Mouse (Mus musculus): ENCODE data around the gene Olfr90.
"Not testable (repeated sequence)": the region's sequence is repeated elsewhere in the genome, so short reads cannot be mapped to it uniquely, and the experiment has no call there.

The Olfr90 gene

DNA sequence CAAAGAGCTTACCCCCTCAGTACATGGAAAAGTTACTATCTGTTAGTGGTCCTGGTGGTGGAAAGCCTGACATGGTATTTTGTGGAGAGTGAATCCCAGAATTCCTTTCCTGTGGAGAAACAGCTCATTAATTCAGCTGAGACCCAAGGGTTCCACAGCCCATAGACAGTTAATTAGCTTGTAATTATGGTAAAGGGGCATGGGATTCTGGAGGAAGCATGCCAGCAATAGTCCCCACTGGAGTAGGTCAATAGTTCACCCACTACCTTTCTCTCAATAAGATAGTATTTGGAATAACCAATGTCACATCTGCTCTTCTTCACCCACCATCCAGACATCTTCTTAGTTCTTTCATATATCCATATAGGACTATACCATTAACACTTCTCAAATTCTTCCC lies at the start of gene Olfr90:
TSS of gene Olfr90 (minus strand) at position 101 of the 400 bp plus-strand sequence.
- DNase-seq (ENCODE audit: extremely low read depth, insufficient read length, low spot score), result no peak

DNA sequence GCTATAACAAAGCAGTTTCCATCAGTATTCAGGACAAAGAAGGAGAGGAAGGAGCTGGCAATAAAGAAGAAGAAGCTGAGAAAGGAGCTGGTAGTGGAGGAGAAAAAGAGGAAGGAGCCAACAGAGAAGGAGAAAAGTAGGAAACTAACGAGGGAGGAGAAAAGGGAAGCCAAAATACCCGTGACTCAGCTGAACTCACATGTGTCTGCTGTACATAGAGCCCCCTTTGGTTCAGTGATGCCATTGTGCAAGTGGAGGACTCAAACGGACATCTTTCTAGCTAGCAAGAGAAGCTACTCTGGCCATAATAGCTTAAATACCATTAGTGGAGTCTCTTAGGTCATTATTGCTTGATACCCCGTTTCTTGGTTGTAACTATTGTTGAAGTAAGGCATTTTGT lies 43.1 kb upstream of the Olfr90 start:
- not testable (repeated sequence) for DNase-seq (ENCODE audit: extremely low read depth, insufficient read length, low spot score)

DNA sequence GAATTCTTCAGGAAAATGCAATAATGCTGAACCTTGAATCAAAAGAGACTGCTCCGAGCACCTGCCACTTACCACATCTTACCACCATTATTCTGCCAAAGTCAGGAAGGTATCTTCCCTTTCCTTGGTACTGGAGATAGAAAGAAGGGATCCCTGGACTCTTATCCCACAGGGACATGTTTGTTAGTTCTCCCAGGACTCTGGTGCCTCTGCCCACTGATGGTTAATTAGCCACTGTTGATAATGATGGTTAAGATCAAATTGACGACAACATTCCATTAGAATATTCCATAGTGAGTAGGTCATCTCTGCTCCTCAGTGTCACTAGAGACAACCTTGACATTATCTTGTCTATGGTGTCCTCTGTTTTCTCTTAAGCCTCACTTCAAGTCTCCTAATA lies 31.7 kb upstream of the Olfr90 start, which contains the start of gene Olfr92:
TSS of gene Olfr92 (minus strand) at position 101 of the 400 bp plus-strand sequence.
- no peak for DNase-seq (ENCODE audit: extremely low read depth, insufficient read length, low spot score)

DNA sequence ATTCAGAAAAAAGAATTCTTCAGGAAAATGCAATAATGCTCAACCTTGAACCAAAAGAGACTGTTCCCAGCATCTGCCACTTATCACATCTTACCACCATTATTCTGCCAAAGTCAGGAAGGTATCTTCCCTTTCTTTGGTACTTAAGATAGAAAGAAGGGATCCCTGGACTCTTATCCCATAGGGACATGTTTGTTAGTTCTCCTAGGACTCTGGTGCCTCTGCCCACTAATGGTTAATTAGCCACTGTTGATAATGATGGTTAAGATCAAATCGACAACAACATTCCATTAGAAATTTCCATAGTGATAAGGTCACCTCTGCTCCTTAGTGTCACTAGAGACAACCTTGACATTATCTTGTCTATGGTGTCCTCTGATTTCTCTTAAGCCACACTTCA lies 9.9 kb upstream of the Olfr90 start, which contains the start of gene Olfr91:
TSS of gene Olfr91 (minus strand) at position 101 of the 400 bp plus-strand sequence.
- no peak for DNase-seq (ENCODE audit: extremely low read depth, insufficient read length, low spot score)

DNA sequence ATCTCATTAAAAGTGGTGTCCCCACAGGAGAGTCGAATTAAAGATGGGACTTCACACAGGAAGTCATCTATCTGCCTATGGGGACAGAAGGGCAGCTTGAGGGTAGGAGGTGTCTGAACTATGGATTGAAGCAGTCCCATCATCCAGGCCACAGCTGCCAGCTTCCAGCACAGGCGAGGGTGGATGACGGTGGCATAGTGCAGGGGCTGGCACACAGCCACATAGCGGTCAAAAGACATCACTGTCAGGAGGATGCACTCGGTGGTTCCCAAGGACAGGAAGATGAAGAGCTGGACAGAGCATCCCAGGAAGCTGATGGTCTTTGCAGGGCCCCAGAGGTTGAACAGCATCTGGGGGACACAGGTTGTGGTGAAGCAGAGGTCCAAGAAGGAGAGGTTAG lies 5.0 kb upstream of the Olfr90 start:
- no peak for DNase-seq (ENCODE audit: extremely low read depth, insufficient read length, low spot score)

DNA sequence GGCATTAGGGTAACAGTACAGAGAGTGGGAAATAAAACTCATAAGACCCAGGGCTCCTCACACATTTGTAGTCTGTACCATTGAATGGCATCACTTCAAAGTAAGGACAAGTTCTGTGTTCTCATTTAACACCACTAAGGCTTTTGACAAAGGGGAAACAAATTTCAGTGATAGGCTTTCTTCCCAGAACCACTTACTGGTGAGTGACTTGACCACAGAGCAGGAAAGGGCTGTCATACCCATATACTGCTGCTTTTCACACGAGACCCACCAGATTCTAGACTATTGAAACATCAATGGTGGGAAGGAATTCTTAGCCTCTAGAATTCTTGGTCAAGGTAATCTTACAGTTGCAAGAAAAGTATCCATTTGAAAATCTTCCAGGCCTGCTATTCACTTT lies 3.9 kb upstream of the Olfr90 start:
- DNase-seq (ENCODE audit: extremely low read depth, insufficient read length, low spot score), result no peak

DNA sequence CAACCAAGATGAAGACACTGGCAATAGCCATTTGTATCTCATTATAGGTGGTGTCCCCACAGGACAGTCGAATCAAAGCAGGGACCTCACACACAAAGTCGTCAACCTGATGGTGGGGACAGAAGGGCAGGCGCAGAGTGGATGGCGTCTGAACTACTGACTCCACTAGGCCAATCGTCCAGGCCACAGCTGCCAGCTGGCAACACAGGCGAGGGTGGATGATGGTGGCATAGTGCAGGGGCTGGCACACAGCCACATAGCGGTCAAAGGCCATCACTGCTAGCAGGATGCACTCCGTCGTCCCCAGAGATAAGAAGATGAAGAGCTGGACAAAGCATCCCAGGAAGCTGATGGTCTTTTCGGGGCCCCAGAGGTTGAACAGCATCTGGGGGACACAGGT lies 2.8 kb downstream of the Olfr90 start:
- no peak for DNase-seq (ENCODE audit: extremely low read depth, insufficient read length, low spot score)

DNA sequence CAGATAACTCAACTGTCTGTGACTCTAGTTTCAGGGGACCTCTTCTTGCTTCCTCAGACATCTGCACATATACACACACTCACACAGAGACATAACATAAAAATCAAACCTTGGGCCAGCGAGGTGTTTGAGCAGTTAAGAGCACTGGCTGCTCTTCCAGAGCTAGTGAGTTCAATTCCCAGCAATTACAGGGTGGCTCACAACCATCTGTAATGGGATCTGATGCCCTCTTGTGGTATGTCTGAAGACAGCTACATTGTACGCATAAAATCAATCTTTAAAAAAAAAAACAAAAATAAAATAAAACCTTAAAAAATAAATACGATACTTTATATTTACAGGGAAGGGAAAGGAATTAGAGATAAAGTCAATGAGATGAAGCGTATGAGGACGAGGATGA lies 3.7 kb downstream of the Olfr90 start:
- no peak for DNase-seq (ENCODE audit: extremely low read depth, insufficient read length, low spot score)

DNA sequence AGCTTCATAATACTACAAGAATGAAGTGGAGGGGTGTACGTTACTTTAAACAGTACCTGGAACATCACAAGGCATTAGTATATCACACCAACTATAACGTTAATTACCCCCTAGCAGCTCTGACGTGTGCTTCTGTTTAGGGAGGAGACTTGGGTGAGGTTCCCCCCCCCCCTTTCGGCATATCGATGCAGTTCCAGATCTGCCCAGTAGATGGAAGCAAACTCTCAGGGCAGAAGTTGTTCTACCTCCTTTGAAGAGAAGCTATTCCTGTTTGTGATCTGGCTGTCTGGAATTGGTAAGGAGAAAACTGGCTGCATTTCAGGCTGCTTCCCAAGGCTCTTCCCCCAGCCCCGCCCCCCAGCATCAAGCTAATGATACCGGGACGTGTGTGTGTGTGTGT lies 5.0 kb downstream of the Olfr90 start:
- peak; percentile 55 for DNase-seq (ENCODE audit: extremely low read depth, insufficient read length, low spot score)

DNA sequence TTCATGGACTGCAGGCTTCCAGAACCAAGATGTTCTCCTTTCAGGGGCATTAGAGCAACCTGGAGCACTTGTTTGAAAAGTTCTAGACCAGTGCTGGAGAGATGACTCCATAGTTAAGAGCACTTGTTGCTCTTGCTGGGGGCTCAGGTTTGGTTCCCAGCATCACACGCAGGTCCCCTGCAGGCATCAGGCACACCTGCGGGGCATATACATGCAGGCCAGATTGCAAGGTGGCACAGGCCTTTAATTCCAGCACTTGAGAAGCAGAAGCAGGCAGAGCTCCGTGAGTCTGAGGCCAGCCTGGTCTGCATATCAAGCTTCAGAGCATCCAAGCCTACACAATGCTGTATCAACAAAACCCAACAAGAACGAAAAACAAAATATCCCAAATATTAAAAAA lies 6.6 kb downstream of the Olfr90 start:
- no peak for DNase-seq (ENCODE audit: extremely low read depth, insufficient read length, low spot score)

DNA sequence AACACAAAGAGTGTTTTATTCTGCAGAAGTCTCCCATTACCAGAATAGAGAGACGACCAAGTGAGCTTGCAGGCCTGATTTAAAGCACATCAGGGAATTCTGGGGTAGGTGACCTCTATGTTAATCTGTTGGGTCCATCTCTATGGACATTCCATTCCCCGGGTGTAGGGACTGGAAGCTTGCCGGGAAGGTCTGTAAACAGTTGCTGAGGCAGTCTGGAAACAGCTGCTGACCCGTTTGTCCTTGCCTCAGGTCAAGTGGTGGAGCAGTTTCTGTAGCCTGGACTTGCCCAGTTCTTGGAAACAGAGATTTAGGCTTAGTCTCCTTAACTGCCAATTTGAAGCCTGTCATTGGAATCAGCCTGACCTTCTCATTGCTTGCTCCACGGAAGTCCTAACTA lies 8.2 kb downstream of the Olfr90 start:
- no peak for DNase-seq (ENCODE audit: extremely low read depth, insufficient read length, low spot score)

DNA sequence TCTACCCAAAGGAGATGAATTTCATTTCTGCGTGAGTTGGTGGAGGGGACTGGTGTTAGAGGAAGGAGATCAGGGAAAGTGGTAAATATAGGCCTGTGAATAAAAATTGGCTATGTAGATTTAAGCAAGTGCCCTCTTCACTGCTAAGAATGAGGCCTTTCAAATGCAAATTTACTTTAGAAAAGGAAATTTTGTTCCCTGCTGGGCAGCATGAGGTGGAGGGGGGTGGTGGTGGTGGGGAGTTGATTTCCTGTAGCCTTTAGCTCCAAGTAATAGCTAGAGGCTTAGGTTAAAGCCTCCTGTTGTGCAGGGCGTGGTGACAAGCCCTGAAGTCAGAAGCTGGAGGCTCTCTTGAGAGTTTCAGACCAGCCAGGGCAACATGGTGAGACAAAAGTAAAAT lies 9.3 kb downstream of the Olfr90 start:
- no peak for DNase-seq (ENCODE audit: extremely low read depth, insufficient read length, low spot score)

DNA sequence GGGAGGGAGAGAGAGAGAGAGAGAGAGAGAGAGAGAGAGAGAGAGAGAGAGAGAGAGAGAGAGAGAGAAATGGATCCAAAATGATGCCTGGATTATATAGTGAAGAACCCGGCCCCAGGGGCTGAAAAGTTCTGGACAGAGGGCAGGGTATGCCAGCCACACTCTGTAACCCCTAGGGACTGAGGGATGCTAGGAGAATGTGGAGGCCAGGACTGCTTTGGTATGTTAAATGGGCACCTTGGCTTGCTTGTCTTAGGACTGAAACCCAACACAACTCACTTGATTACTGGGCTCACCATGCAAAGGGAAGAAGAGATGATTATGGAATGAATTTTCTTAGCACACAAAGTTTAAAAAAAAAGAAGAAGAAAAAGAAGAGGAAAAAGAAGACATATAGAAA lies 10.1 kb downstream of the Olfr90 start:
- no peak for DNase-seq (ENCODE audit: extremely low read depth, insufficient read length, low spot score)

DNA sequence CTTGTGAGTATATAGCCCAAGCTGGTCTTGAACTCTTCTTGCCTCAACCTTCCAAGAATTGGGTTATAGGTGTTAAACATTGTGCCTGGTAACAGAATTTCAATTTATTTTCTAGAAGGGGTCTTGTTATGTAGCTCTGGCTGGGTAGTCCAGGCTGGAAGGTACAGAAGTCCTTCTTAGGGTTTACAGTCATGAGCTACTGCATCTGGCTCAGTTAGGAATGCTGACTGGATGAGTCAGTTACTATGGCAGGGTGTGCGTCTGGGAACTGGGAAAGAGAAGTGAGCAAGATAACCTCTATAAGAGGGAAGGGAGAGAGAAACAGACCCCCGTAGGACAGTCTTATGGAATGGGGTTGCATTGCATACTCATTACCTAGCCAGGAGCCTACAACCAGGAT lies 12.5 kb downstream of the Olfr90 start:
- no peak for DNase-seq (ENCODE audit: extremely low read depth, insufficient read length, low spot score)

DNA sequence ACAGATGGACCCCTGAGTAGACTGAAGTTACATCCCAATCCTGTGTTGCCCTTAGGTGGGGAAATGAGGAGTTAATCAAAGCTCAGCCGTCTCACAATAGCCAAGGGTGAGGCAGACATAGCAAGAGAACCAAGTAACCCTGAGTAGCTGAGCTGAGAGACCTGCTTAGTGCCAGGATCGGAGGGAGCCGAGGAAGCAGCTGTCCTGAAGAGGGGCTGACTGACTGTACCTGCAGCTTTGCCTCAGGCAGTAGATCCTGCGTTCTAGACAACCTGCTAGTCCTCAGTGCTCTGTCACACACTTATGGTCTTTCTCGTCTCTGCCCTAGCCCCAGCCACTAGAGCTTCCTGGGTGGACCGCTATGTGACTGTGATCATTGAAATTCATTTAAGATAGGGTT lies 13.1 kb downstream of the Olfr90 start:
- DNase-seq (ENCODE audit: extremely low read depth, insufficient read length, low spot score), result no peak

DNA sequence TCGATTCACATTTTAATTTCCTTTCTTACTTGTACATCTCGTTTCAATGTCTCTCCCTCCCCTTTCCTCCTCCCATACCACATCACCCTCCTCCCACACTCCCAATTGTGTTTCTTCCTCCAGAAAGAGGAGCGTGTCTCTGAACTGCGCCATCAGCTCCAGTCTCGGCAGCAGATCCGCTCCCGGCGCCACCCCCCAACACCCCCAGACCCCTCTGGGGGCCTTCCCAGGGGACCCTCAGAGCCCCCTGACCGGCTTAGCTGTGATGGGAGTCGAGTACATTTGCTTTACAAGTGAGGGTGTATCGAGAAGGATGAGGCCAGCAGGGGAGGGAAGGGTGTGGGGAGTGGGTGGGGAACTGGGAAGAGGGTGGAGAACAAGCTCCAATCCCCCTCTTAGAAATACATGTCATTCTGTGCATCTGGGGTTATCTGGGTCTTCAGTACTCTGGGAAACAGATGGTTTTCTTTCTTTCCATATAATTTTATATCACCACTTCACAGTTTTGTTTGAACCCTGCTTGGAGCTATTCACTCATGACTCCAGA lies 15.5 kb downstream of the Olfr90 start:
- no peak for DNase-seq (ENCODE audit: extremely low read depth, insufficient read length, low spot score)

DNA sequence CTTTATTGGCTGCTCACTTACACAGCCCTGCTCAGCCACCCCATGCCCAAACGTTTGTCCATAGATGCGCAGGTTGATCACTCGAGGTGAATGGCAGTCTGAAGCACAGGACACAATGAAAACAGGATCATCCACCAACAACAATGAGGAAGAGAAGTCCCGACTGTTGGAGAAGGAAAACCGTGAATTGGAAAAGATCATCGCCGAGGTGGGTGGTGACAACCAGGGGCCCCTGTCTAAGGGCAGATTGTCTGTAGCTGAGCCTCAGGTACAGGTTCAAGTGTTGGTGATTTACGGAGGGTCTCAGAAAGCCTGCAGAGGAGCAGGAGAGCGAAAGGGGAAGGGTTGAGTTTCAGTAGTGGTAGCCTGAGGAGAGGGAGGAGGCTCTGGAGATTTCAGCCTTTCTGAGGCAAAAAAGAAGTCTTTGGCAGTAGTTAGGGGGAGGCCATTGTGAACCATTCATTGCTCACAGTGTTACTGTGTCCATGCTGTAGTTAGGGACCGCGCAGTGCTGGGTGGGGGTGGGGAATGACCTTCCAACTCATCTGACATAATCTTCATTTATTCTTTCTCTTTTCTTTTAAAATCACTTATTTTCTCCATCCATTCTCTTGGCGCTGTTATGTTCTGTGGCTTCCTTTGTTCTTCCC lies 16.1 kb downstream of the Olfr90 start:
- no peak for DNase-seq (ENCODE audit: extremely low read depth, insufficient read length, low spot score)

DNA sequence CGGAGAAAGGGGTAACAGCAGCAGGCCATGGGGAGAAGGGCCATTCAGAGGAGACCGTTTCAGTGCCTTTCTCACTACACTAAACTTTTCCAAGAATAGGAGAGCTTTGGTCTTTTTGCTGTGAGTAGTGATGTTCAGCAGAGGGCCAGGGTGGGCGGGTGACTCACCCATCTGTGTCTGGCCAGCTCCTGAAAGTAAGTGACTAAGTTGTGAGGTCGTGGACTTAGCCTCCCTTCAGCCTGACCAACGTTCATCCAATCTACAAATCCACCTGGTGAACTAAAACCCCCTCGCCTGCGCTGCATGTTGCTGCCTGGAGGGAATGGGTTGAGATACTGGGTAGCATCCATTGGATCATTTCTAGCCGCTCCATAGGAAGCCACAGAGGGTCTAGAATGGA lies 18.2 kb downstream of the Olfr90 start:
- no peak for DNase-seq (ENCODE audit: extremely low read depth, insufficient read length, low spot score)

DNA sequence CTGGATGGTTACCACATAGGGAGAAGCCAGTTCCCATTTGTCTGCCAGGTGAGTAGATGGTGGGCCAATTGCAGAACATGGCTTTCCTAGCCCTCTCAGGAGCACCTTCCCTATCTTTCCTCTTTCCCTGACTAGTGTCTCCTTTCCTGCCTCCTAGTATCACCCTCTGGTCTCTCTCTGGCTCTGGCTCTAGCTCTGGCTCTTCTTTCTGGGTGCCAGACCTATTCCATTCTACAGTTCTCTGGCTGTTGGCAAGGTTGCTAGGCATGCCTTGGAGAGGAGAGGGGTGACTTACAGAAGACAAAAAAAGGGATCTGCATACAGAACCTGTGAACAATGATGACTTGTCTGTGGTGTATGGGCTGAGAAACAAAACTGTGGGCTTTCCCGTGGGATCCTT lies 20.4 kb downstream of the Olfr90 start:
- DNase-seq (ENCODE audit: extremely low read depth, insufficient read length, low spot score), result no peak

DNA sequence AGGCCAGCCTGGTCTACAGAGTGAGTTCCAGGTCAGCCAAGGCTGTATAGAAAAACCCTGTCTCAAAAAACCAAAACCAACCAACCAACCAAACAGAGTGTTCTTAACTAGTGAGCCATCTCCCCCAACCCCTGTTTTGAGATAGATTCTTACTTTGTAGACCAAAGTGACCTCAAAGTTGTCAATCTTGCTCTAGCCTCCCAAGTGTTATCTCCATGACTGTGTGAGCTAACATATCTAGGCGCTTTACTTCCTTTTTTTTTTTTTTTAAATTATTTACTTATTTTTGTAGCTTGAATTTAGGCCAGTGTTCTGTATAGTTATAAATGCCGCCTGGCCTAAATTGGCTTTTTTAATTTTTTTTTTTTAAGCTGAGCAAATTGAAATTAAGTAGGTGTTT lies 22.3 kb downstream of the Olfr90 start:
- no peak for DNase-seq (ENCODE audit: extremely low read depth, insufficient read length, low spot score)

DNA sequence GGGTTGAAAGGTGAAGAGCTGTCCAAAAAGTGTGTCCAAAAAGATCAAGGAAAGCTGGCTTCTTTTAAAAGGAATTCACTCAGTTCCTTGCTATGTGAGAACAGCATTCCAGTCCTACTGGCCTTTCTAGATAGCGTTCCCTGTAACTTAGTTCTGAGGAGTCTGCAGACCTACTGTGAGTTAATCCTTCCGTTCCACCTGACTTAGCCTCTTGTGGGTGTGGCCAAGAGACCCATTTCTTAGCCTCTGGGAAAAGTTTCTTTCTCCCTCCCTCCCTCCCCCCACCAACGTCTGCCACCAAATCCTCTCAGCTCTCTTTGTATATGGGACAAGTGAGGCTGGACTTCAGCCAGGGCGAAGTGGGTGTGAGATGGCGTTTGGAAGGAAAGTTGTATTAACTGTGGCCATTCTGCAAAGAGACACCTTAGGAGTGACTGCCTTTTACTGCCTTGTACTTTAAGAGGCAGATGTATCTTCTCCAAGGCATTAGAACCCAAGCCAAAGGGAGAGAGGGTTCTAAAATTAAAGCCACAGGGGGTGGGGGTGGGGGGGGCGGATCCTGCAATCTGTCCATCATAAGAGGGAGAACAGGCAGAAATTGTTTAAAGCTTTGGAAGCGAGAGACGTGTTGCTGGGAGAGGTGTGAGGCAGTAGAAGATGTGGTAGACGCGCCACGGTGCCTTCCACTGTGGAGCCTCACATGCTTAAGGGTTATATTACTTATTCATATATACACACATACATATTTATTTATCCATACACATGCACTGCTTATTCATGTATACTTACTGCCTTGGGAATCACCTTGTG lies 24.4 kb downstream of the Olfr90 start:
- DNase-seq (ENCODE audit: extremely low read depth, insufficient read length, low spot score), result no peak

DNA sequence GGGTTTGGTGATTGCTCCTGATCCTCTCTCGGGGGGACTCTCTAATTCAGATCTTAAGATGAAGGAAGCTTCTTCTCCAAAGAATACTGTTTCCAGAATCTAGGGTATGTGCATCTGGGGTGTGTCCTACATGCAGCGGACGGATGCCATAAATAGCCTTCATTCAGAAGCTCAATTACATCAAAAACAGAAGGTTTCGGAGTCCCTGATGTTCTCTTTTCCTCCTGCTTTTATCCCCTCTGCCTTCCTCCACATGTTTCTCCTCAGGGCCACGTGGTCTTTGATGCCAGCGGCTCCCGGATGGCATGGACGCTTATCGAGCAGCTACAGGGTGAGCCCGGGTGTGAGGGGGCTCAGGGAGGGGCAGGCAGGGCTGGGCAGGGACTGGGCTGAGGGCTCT lies 25.2 kb downstream of the Olfr90 start:
- no peak for DNase-seq (ENCODE audit: extremely low read depth, insufficient read length, low spot score)
